Mouse (Mus musculus) spleen, postnatal 14 days (tissue): ENCODE data around the gene C2cd5.

Source experiments
- DNase-seq, 2 experiments: peaks; one replicate each; pipeline ENCODE4 v3.0.0; 2021 to 2022; ENCODE audit warnings: low spot score in 2 of 2

Gene C2cd5

GRCm38 (mm10) chr6:142979665-142980660 is 120.0 kb downstream of the C2cd5 start:
- DNase-seq, result no peak

GRCm38 (mm10) chr6:142977221-142977620 is 122.7 kb downstream of the C2cd5 start:
- DNase-seq, result no peak

GRCm38 (mm10) chr6:142973289-142973688 is 126.7 kb downstream of the C2cd5 start:
- DNase-seq, result no peak

- DNase-seq, result no peak
Measured at GRCm38 (mm10) chr6:142972205-142972604, 127.7 kb downstream of the C2cd5 start.

GRCm38 (mm10) chr6:142967407-142967806 is 132.5 kb downstream of the C2cd5 start:
- no peak for DNase-seq

GRCm38 (mm10) chr6:142964531-142965385 is 135.2 kb downstream of the C2cd5 start:
- peak in 1 of 2 experiments; percentile 23 for DNase-seq

GRCm38 (mm10) chr6:142964076-142964530 is 135.8 kb downstream of the C2cd5 start, which contains the start of gene St8sia1:
TSS of gene St8sia1 (minus strand) at chr6:142964452.
- no peak for DNase-seq

GRCm38 (mm10) chr6:142963480-142964075 is 136.4 kb downstream of the C2cd5 start:
- DNase-seq, result no peak

- no peak for DNase-seq
Measured at GRCm38 (mm10) chr6:142962881-142963280, 137.1 kb downstream of the C2cd5 start.

- DNase-seq, result no peak
Measured at GRCm38 (mm10) chr6:142962476-142962875, 137.5 kb downstream of the C2cd5 start.

- no peak for DNase-seq
Measured at GRCm38 (mm10) chr6:142961721-142962455, 138.1 kb downstream of the C2cd5 start.
